Mouse (Mus musculus): ENCODE measurements at regions not wholly inside any gene's neighbourhood (a gene's known extent, or its start where the extent isn't known, plus 50 kb on each side); places are given as distances from the start of the nearest gene placed in this dataset.
"Not testable (repeated sequence)": the region's sequence is repeated elsewhere in the genome, so short reads cannot be mapped to it uniquely, and the experiment has no call there.

DNA sequence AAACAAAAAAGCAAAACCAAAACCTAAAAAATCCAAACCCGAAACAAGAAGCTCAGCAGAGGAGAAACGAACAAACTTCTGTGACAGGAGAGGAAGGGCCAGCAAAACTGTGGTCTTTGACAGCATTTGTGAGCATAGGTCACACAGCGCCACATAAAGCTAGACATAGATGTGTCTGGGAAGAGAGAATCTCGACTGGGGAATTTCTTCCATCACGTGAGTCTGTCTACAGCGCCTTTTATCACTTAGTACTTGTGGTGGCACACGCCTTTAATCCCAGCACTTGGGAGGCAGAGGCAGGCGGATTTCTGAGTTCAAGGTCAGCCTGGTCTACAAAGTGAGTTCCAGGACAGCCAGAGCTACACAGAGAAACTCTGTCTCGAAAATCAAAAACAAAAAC lies 250.2 kb upstream of the Tgfbr2 start:
- not testable (repeated sequence) for DNase-seq

- DNase-seq: no peak
Measured at GRCm38 (mm10) chr9:116415021-116415420, 239.9 kb upstream of the Tgfbr2 start.

DNA sequence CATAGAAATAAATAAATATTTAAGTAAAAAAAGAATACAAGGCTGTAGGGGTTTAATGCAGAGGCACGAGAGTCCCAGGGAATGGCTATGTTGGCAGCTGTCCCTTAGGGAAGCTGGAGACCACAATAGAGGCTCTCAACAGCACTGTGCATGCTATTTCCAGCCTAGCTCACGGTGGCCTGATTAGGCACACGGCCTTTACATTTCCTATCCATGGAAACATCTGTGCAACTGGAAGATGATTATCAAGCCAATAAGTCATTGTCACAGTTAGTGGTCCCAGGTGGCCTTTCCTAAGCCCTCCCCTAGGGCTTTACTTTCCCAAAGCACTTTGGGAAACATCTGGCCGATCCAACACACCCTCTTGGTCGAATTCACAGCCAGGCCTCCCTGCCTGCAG lies 235.9 kb upstream of the Tgfbr2 start:
- peak; percentile 35 for DNase-seq

DNA sequence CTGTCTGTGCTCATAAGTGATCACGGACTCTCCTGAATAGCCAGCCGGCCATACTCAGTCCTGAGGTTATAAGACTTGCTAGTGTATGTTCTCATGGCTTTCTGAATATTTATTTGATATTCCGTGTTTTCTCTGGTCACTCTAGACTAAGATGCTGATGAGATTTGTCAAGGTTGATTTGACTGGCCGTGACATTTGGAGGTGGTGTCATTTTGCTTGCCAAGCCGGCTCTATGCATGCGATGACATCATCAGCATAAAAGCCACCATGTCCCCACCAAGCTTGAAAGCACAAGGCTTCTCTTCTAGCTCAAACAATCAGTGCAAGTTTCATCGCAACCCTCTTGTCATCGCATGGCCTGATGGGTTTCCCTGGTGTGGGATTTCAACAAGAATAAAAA lies 235.3 kb upstream of the Tgfbr2 start:
- DNase-seq: no peak

- DNase-seq: no peak
Measured at GRCm38 (mm10) chr9:116408116-116408515, 233.0 kb upstream of the Tgfbr2 start.

- DNase-seq: no peak
Measured at GRCm38 (mm10) chr9:116405051-116405450, 229.9 kb upstream of the Tgfbr2 start.

DNA sequence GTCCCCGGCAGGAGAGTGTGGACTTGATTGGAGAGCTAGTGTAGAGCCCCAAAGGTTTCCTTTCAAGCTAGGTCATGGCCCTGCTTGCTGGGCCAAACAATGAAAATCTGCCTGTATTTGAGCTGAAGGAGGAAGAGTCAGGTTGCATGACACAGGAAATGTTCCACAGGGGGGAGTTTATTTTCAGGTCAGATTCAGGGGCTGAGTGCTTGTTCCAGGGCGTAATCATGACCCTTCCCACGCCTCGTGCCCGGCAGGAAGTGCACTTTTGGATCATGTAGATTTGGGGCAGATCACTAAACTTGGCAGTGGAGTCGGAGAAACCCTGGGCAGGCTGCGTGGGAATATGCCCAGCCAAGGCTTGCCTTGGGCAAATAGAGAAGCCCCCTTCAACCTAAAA lies 226.7 kb upstream of the Tgfbr2 start:
- peak; percentile 44 for DNase-seq

DNA sequence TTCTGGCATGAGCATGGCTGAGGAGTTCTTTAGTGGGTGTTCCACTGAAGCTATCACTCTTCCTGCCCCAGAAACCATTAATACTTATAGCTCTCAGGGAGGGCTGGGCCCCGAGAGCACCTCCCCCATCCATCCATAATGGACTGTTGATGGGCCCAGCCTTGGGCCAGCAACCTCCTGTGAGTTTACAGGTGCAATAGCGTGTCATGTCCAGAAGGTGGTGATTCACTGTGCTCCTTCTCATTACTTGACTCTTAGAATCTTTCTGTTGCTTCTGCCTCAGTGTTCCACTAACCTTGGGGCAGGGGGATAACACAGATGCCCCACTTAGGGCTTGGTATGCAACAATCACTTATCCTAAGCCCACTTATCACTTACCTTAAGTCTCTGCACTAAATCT lies 225.1 kb upstream of the Tgfbr2 start:
- DNase-seq: no peak

DNA sequence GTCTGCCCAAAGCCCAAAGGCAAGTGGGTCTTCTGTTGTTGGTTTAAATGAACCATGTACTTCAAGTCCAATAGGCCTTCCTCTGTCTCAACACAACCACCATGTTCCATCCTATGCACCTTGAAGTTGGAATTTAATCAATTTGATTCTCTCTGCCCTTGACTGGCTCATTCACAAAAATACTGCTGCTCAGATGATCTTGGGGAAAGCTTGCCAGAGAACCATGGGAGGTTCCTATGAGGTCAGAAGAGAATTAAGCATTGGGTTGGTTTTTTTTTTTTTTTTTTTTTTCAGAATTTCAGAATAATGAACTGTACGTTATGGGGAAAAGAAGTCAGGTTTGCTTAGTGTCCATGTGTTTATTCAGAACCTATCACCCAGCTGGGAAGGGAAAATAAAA lies 224.1 kb upstream of the Tgfbr2 start:
- no peak for DNase-seq

- DNase-seq: no peak
Measured at GRCm38 (mm10) chr9:116392258-116392657, 217.1 kb upstream of the Tgfbr2 start.

DNA sequence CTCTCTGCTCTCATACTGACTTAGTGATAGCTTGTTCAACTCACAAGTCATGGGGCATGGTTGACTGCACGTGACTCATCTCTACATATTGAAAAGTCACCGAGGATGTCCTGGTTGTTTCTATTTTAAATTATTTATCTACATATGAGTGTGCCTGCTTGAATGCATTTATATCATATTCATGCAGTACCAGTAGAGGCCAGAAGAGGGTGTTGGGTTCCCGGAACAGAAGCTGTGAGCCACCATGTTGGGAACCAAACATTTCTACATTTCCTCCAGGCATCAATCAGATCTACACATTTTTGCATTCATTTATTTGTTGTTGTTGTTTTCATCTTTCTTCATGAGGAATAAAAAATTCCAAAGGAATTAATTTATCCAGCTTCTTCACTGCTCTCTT lies 214.6 kb upstream of the Tgfbr2 start:
- DNase-seq: no peak

- DNase-seq: no peak
Measured at GRCm38 (mm10) chr9:116388863-116389262, 213.7 kb upstream of the Tgfbr2 start.

GRCm38 (mm10) chr9:116388025-116388424 lies 212.9 kb upstream of the Tgfbr2 start:
- DNase-seq: no peak

GRCm38 (mm10) chr9:116384176-116385076 lies 209.3 kb upstream of the Tgfbr2 start:
- DNase-seq: peak; percentile 86

- DNase-seq: peak; percentile 71
Measured at GRCm38 (mm10) chr9:116383411-116384101, 208.4 kb upstream of the Tgfbr2 start.

- no peak for DNase-seq
Measured at GRCm38 (mm10) chr9:116377706-116378105, 202.5 kb upstream of the Tgfbr2 start.

DNA sequence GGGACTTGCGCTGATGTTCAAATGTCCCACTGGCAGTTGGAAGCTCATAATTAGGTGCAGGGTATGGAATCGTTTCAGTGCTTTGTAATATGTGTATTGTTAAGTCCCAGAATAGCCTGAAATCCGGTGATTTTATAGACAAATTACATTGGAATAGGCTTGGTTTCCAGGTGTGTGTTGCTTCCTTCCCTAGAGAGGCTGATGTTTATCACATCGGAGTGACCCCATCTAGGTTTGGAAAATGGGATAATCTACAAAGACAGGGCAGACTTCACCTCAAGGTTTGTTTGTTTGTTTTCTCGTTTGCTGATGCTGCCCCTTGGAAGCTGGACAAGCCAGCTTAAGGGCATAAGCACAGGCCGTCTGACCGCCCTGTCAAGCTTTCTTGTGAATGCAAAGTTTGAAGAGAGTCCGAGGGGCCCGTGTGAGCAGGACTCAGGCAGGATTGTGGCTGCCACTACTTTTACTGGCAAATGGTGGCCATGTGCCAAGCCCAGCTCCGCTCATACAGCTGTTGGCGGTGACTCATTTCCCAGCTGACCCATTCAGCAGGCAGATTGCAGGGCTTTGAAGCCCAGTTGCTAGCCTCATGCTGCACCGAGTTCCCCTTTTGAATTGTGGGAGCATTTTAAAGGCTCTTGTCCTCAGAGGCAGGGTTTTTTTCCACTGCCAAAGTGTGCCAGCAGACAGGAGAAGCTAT lies 200.6 kb upstream of the Tgfbr2 start:
- DNase-seq: peak; percentile 80

- DNase-seq: no peak
Measured at GRCm38 (mm10) chr9:116374343-116374742, 199.2 kb upstream of the Tgfbr2 start.

GRCm38 (mm10) chr9:116373396-116373795 lies 198.2 kb upstream of the Tgfbr2 start:
- no peak for DNase-seq

- DNase-seq: no peak
Measured at GRCm38 (mm10) chr9:116369059-116369718, 194.0 kb upstream of the Tgfbr2 start.

DNA sequence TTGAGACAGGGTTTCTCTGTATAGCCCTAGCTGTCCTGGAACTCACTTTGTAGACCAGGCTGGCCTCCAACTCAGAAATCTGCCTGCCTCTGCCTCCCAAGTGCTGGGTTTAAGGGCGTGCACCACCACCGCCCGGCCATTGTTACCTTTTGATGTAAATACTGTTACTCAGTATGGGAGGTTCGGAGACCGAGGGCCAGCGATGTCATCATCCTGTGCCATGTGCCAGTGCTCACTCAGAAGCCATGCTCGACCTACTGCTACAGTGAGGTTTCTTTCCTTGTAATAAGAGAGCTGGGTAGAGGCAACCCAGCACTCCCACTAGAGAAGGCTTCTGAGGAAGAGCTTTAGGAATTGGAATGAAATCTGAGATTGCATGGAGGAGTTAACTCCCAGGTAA lies 191.6 kb upstream of the Tgfbr2 start:
- DNase-seq: no peak

DNA sequence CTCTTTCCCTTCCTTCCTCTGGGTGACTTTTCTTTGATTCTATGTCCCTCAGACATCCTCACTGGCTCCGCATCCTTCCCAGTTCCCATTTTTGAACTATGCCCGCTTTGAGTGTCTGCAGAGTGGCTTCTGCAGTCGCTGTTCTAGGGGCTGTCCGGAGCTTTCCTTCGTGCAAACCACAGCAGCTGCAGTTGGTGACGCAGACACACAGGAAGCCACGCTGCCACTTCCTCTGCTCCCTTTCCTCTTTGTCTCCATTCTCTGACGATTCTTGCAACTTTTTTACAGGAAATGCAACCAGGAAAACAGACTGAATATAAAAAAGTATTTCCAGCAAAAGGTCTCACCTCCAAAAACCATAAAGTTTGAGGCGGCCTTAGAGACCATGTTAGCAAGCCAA lies 191.0 kb upstream of the Tgfbr2 start:
- DNase-seq: peak; percentile 19

GRCm38 (mm10) chr9:116365701-116366100 lies 190.5 kb upstream of the Tgfbr2 start:
- no peak for DNase-seq
